Mouse (Mus musculus) kidney, embryonic 15.5 days (tissue): ENCODE measurements around the gene Acoxl. TPM values are rescaled to one million over a fixed set of nuclear protein-coding genes. Genes with fewer than 3 reads are reported as not detected.

Experiments
- ATAC-seq: fragments of 200-750 bp; cut with Nextera tagmentation; replicated peaks from 2 replicates; pipeline ENCODE4 v1.8.0; 2017; ENCODE audit warnings: moderate TSS enrichment; ENCODE audit not compliant: low FRiP score
- H3K27ac ChIP-seq: fragments of 300-500 bp; sonication (generic); 2 replicates; pipeline ENCODE4 v1.5.1; 2015; ENCODE audit warnings: mild to moderate bottlenecking, inconsistent platforms
- H3K27me3 ChIP-seq: fragments of 300-500 bp; sonication (generic); 2 replicates; pipeline ENCODE4 v1.6.1; 2015; ENCODE audit warnings: inconsistent platforms
- H3K36me3 ChIP-seq: fragments of 300-500 bp; sonication (generic); 2 replicates; pipeline ENCODE4 v1.6.1; 2015; ENCODE audit warnings: inconsistent platforms
- H3K4me1 ChIP-seq: fragments of 300-500 bp; sonication (generic); 2 replicates; pipeline ENCODE4 v1.6.1; 2015; ENCODE audit warnings: inconsistent platforms
- H3K4me2 ChIP-seq: fragments of 300-500 bp; sonication (generic); 2 replicates; pipeline ENCODE4 v1.6.1; 2015; ENCODE audit warnings: moderate library complexity, mild to moderate bottlenecking, inconsistent platforms
- H3K4me3 ChIP-seq: fragments of 300-500 bp; sonication (generic); replicated peaks from 2 replicates; pipeline ENCODE4 v1.5.1; 2015; ENCODE audit warnings: mild to moderate bottlenecking, inconsistent platforms
- H3K9ac ChIP-seq: fragments of 300-500 bp; sonication (generic); 2 replicates; pipeline ENCODE4 v1.6.1; 2015; ENCODE audit warnings: mild to moderate bottlenecking, inconsistent platforms
- H3K9me3 ChIP-seq: fragments of 300-500 bp; sonication (generic); replicated peaks from 2 replicates; pipeline ENCODE4 v1.6.1; 2016; ENCODE audit warnings: inconsistent platforms
- WGBS: fragments of 180-500 bp; shearing (Covaris S2); methylation state at CpG from one replicate; pipeline ENCODE4 v1.1.7; 2015; ENCODE audit warnings: mixed read lengths; 5-methylcytosine and 5-hydroxymethylcytosine counted together
- polyA plus RNA-seq: library from polyadenylated mRNA; unstranded; fragments of >200 nt; fragmentation: Nextera tagmentation; extraction: Ambion mirVana; gene quantifications from 2 replicates; pipeline ENCODE4 v1.2.1, GENCODE M21; 2015

Gene Acoxl
- polyA plus RNA-seq, 1 experiment from 2014 or later = 0.74 TPM

GRCm38 (mm10) chr2:127926679-127927324 is 88.1 kb downstream of the Acoxl start:
- no peak for ATAC-seq
- no peak overlapping the region for H3K9ac ChIP-seq
- WGBS = 60% methylated on average over 9 of the region's 9 CpGs
- no peaks in the 10 kb centered on the region for H3K27me3 ChIP-seq
- no peaks in the 10 kb centered on the region for H3K9me3 ChIP-seq
- no peak overlapping the region for H3K4me3 ChIP-seq
- H3K27ac ChIP-seq = peak overlapping the region; percentile 48
- peaks cover 53% of the 10 kb centered on the region for H3K4me1 ChIP-seq
- no peaks in the 10 kb centered on the region for H3K36me3 ChIP-seq
- H3K4me2 ChIP-seq = no peak overlapping the region

- 0 out of 2 replicates have a peak overlapping the region, but pooled peaks have one; percentile 9 for H3K9ac ChIP-seq
- H3K27ac ChIP-seq = peak overlapping the region; percentile 48
- ATAC-seq = 0 out of 2 replicates have a peak, but pooled peaks have one; percentile 19
- peaks cover 44% of the 10 kb centered on the region for H3K4me1 ChIP-seq
- H3K9me3 ChIP-seq = no peaks in the 10 kb centered on the region
- no peak overlapping the region for H3K4me3 ChIP-seq
- 0 out of 2 replicates have a peak overlapping the region, but pooled peaks have one; percentile 1 for H3K4me2 ChIP-seq
- H3K36me3 ChIP-seq = no peaks in the 10 kb centered on the region
- WGBS = 31% methylated on average over 15 of the region's 15 CpGs
- no peaks in the 10 kb centered on the region for H3K27me3 ChIP-seq
Measured at GRCm38 (mm10) chr2:127927452-127928273, 89.0 kb downstream of the Acoxl start.

- no peak overlapping the region for H3K4me3 ChIP-seq
- ATAC-seq = peak; percentile 61
- no peak overlapping the region for H3K9ac ChIP-seq
- no peaks in the 10 kb centered on the region for H3K36me3 ChIP-seq
- H3K4me1 ChIP-seq = peaks cover 38% of the 10 kb centered on the region
- H3K9me3 ChIP-seq = no peaks in the 10 kb centered on the region
- WGBS = 20% methylated on average over 5 of the region's 5 CpGs
- H3K27ac ChIP-seq = peak overlapping the region; percentile 48
- no peak overlapping the region for H3K4me2 ChIP-seq
- no peaks in the 10 kb centered on the region for H3K27me3 ChIP-seq
Measured at GRCm38 (mm10) chr2:127928279-127928678, 89.6 kb downstream of the Acoxl start.

- Histone ChIP-seq H3K27me3 (no peaks in the 10 kb centered on the region), H3K36me3 (no peaks in the 10 kb centered on the region), H3K4me2 (no peak overlapping the region), H3K9me3 (no peaks in the 10 kb centered on the region), H3K9ac (no peak overlapping the region), H3K27ac (peak overlapping the region; percentile 48), H3K4me3 (no peak overlapping the region), H3K4me1 (peaks cover 35% of the 10 kb centered on the region)
- ATAC-seq = no peak
- 51% methylated on average over 4 of the region's 4 CpGs for WGBS
Measured at GRCm38 (mm10) chr2:127928871-127929270, 90.2 kb downstream of the Acoxl start.

GRCm38 (mm10) chr2:127929939-127930715 is 91.5 kb downstream of the Acoxl start:
- H3K36me3 ChIP-seq = no peaks in the 10 kb centered on the region
- ATAC-seq = no peak

GRCm38 (mm10) chr2:127931576-127931975 is 92.9 kb downstream of the Acoxl start:
- no peak overlapping the region for H3K27ac ChIP-seq
- WGBS = 80% methylated on average over 4 of the region's 4 CpGs
- H3K9me3 ChIP-seq = no peaks in the 10 kb centered on the region
- no peak overlapping the region for H3K4me2 ChIP-seq
- H3K27me3 ChIP-seq = no peaks in the 10 kb centered on the region
- peaks cover 25% of the 10 kb centered on the region for H3K4me1 ChIP-seq
- no peak overlapping the region for H3K9ac ChIP-seq
- H3K36me3 ChIP-seq = no peaks in the 10 kb centered on the region
- no peak overlapping the region for H3K4me3 ChIP-seq
- ATAC-seq = no peak

More at GRCm38 (mm10) chr2:127929939-127930715, 91.5 kb downstream of the Acoxl start:
- Histone ChIP-seq H3K27ac (no peak overlapping the region), H3K4me2 (no peak overlapping the region), H3K9me3 (no peaks in the 10 kb centered on the region), H3K4me3 (no peak overlapping the region), H3K9ac (no peak overlapping the region), H3K4me1 (peaks cover 35% of the 10 kb centered on the region), H3K27me3 (no peaks in the 10 kb centered on the region)
- 75% methylated on average over 6 of the region's 6 CpGs for WGBS

- 87% methylated on average over 3 of the region's 3 CpGs for WGBS
- no peak for ATAC-seq
- no peak overlapping the region for H3K4me2 ChIP-seq
- H3K9me3 ChIP-seq = no peaks in the 10 kb centered on the region
- H3K9ac ChIP-seq = no peak overlapping the region
- H3K36me3 ChIP-seq = no peaks in the 10 kb centered on the region
- H3K4me1 ChIP-seq = peaks cover 5% of the 10 kb centered on the region
- H3K27ac ChIP-seq = no peak overlapping the region
- H3K27me3 ChIP-seq = no peaks in the 10 kb centered on the region
- H3K4me3 ChIP-seq = no peak overlapping the region
Measured at GRCm38 (mm10) chr2:127933531-127933931, 94.9 kb downstream of the Acoxl start.

GRCm38 (mm10) chr2:127937079-127937478 is 98.4 kb downstream of the Acoxl start:
- H3K9me3 ChIP-seq = no peaks in the 10 kb centered on the region
- no peaks in the 10 kb centered on the region for H3K4me1 ChIP-seq
- no peak overlapping the region for H3K4me3 ChIP-seq
- WGBS = 89% methylated on average over 3 of the region's 3 CpGs
- H3K9ac ChIP-seq = no peak overlapping the region
- no peak overlapping the region for H3K4me2 ChIP-seq
- H3K27me3 ChIP-seq = no peaks in the 10 kb centered on the region
- no peak for ATAC-seq
- no peak overlapping the region for H3K27ac ChIP-seq
- no peaks in the 10 kb centered on the region for H3K36me3 ChIP-seq

- no peak overlapping the region for H3K27ac ChIP-seq
- H3K4me1 ChIP-seq = no peaks in the 10 kb centered on the region
- WGBS = 94% methylated on average over 2 of the region's 2 CpGs
- ATAC-seq = no peak
- no peak overlapping the region for H3K4me3 ChIP-seq
- H3K9me3 ChIP-seq = no peaks in the 10 kb centered on the region
- no peak overlapping the region for H3K9ac ChIP-seq
- no peaks in the 10 kb centered on the region for H3K27me3 ChIP-seq
- no peaks in the 10 kb centered on the region for H3K36me3 ChIP-seq
- H3K4me2 ChIP-seq = no peak overlapping the region
Measured at GRCm38 (mm10) chr2:127939206-127939605, 100.5 kb downstream of the Acoxl start.

- no peak overlapping the region for H3K9ac ChIP-seq
- peaks cover 13% of the 10 kb centered on the region for H3K4me1 ChIP-seq
- H3K4me2 ChIP-seq = peak overlapping the region; percentile 36; the same call in 1 of the 2 replicates
- H3K36me3 ChIP-seq = no peaks in the 10 kb centered on the region
- no peaks in the 10 kb centered on the region for H3K9me3 ChIP-seq
- 0 out of 2 replicates have a peak overlapping the region, but pooled peaks have one; percentile 18 for H3K27ac ChIP-seq
- ATAC-seq = no peak
- H3K4me3 ChIP-seq = no peak overlapping the region
- WGBS = 15% methylated on average over 6 of the region's 6 CpGs
- no peaks in the 10 kb centered on the region for H3K27me3 ChIP-seq
Measured at GRCm38 (mm10) chr2:127960579-127960978, 121.9 kb downstream of the Acoxl start.

GRCm38 (mm10) chr2:127961154-127961553 is 122.5 kb downstream of the Acoxl start:
- Histone ChIP-seq H3K27ac (no peak overlapping the region), H3K4me2 (peak overlapping the region; percentile 36; the same call in 1 of the 2 replicates)

More at GRCm38 (mm10) chr2:127961154-127961553, 122.5 kb downstream of the Acoxl start:
- Histone ChIP-seq H3K4me1 (peaks cover 13% of the 10 kb centered on the region), H3K27me3 (no peaks in the 10 kb centered on the region), H3K4me3 (no peak overlapping the region), H3K9me3 (no peaks in the 10 kb centered on the region), H3K9ac (no peak overlapping the region), H3K36me3 (no peaks in the 10 kb centered on the region)
- no peak for ATAC-seq
- WGBS = 16% methylated on average over 2 of the region's 2 CpGs
